Mouse (Mus musculus) ES-E14 (cell line): Measurements from ENCODE around the gene Ppp4r1. TPM values are rescaled to one million over a fixed set of nuclear protein-coding genes. Genes with fewer than 3 reads are reported as not detected.

ENCODE experiments used
- DNase-seq: peaks from one replicate; pipeline ENCODE4 v3.0.0-alpha.2; 2013; ENCODE audit warnings: low read depth, low spot score
- H3K27ac ChIP-seq: 2 replicates; pipeline ENCODE4 v1.5.1; 2012; ENCODE audit warnings: low read depth, mild to moderate bottlenecking, low read length, moderate library complexity, mixed read lengths; ENCODE audit not compliant: poor library complexity, insufficient read depth, severe bottlenecking
- H3K36me3 ChIP-seq: 2 replicates; pipeline ENCODE4 v1.6.1; 2012; ENCODE audit warnings: mild to moderate bottlenecking, low read length, moderate library complexity, mixed read lengths; ENCODE audit not compliant: control insufficient read depth, poor library complexity, insufficient read depth, severe bottlenecking
- H3K4me1 ChIP-seq, 2 experiments: fragments of 150-350 bp in 1 of 2; sonication (generic) in 1 of 2; 2 replicates each; pipeline ENCODE4 v1.6.1; 2012; ENCODE audit warnings: low read length in 2 of 2, mild to moderate bottlenecking in 1 of 2, mixed read lengths in 1 of 2; ENCODE audit not compliant: control insufficient read depth in 2 of 2, insufficient read depth in 2 of 2, poor library complexity in 1 of 2
- H3K4me3 ChIP-seq, 2 experiments: fragments of 150-350 bp in 1 of 2; sonication (generic) in 1 of 2; 2 replicates each; pipeline ENCODE4 v1.5.1; 2012; ENCODE audit warnings: low read length in 2 of 2, low read depth in 1 of 2, mild to moderate bottlenecking in 1 of 2, mixed read lengths in 1 of 2; ENCODE audit not compliant: insufficient read depth in 1 of 2, poor library complexity in 1 of 2, severe bottlenecking in 1 of 2
- H3K9ac ChIP-seq: 2 replicates; pipeline ENCODE4 v1.6.1; 2012; ENCODE audit warnings: low read depth, mild to moderate bottlenecking, low read length, mixed read lengths; ENCODE audit not compliant: poor library complexity, insufficient read depth, severe bottlenecking
- H3K9me3 ChIP-seq: fragments of 150-350 bp; sonication (generic); 2 replicates; pipeline ENCODE4 v1.6.1; 2012; ENCODE audit warnings: low read depth, mild to moderate bottlenecking, low read length; ENCODE audit not compliant: control insufficient read depth, insufficient read depth
- CHD2 ChIP-seq: IDR thresholded peaks from 2 replicates; pipeline ENCODE4 v1.6.1; 2014; ENCODE audit warnings: mild to moderate bottlenecking, low read depth, low read length, inconsistent platforms
- HCFC1 ChIP-seq: IDR thresholded peaks from 2 replicates; pipeline ENCODE4 v1.6.1; 2012; ENCODE audit warnings: low read length, inconsistent platforms, borderline replicate concordance; ENCODE audit not compliant: insufficient read depth
- MAFK ChIP-seq: IDR thresholded peaks from 2 replicates; pipeline ENCODE4 v1.6.1; 2014; ENCODE audit warnings: mild to moderate bottlenecking, low read depth, low read length, inconsistent platforms; ENCODE audit not compliant: insufficient read depth
- ZC3H11A ChIP-seq: IDR thresholded peaks from 2 replicates; pipeline ENCODE4 v1.6.1; 2012; ENCODE audit warnings: low read depth, mild to moderate bottlenecking, inconsistent platforms, low read length, borderline replicate concordance
- ZNF384 ChIP-seq: IDR thresholded peaks from 2 replicates; pipeline ENCODE4 v1.6.1; 2012; ENCODE audit warnings: low read depth, low read length, inconsistent platforms
- in situ Hi-C, 2 experiments: fragments of 600-800 bp; cut with MboI; formaldehyde crosslinking; loops; one replicate each; pipeline ENCODE4 v1.15.1; 2025; ENCODE audit warnings: low sequenced_read_pairs in 2 of 2, inconsistent platforms in 1 of 2; ENCODE audit not compliant: unreplicated experiment in 2 of 2
- total RNA-seq: library from RNA; depleted of rRNA; stranded (reverse); fragments of 300-350 nt; gene quantifications from 2 replicates; pipeline ENCODE4 v1.2.3, GENCODE M21; 2012

Gene Ppp4r1
- total RNA-seq, 1 experiment: 40.3 TPM

- Histone ChIP-seq H3K27ac (no peak overlapping the region), H3K9me3 (no peaks in the 10 kb centered on the region), H3K36me3 (peaks cover 36% of the 10 kb centered on the region), H3K9ac (no peak overlapping the region), H3K4me3 (no peak overlapping the region), H3K4me1 (no peaks in the 10 kb centered on the region)
- TF ChIP-seq HCFC1 (no peak), MAFK (no peak), ZNF384 (no peak), CHD2 (no peak), ZC3H11A (no peak)
- in situ Hi-C loops: no loop called here
- no peak for DNase-seq
Measured at GRCm38 (mm10) chr17:65813763-65814162, 31.4 kb downstream of the Ppp4r1 start.

GRCm38 (mm10) chr17:65820197-65820596 is 37.8 kb downstream of the Ppp4r1 start:
- Histone ChIP-seq H3K4me3 (no peak overlapping the region), H3K9ac (no peak overlapping the region), H3K9me3 (no peaks in the 10 kb centered on the region), H3K4me1 (no peaks in the 10 kb centered on the region), H3K36me3 (peaks cover 16% of the 10 kb centered on the region), H3K27ac (no peak overlapping the region)
- DNase-seq: no peak
- no peak for TF ChIP-seq ZC3H11A
- TF ChIP-seq MAFK: no peak
- TF ChIP-seq ZNF384: no peak
- TF ChIP-seq HCFC1: no peak
- TF ChIP-seq CHD2: no peak
- in situ Hi-C loops: no loop called here

DNA sequence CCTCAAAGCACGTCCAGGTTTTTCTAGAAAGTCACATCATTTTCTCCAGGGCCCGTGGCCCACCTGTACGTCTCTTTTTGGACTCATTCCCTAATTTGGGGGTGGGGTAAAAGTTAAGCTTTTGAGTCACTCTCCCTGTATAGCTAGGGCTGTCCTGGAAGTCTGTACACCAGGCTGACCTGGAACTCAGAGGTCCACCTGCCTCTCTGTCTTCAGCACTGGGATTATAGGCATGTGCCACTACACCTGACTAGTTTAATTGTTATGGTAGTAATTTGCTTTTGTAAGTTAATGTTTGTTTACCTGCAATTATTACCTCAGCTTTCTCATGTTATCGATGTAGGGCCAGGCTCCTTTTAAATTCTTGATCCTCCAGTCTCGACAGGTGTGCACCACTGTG is 40.0 kb downstream of the Ppp4r1 start:
- H3K9me3 ChIP-seq: no peaks in the 10 kb centered on the region
- H3K27ac ChIP-seq: no peak overlapping the region
- in situ Hi-C loops: no loop called here
- H3K4me1 ChIP-seq: no peaks in the 10 kb centered on the region; a peak in 1 of 4 replicates
- peaks cover 14% of the 10 kb centered on the region for H3K36me3 ChIP-seq
- TF ChIP-seq CHD2 (no peak), MAFK (no peak), ZNF384 (no peak)
- DNase-seq: no peak
- no peak overlapping the region for H3K9ac ChIP-seq
- no peak overlapping the region for H3K4me3 ChIP-seq

DNA sequence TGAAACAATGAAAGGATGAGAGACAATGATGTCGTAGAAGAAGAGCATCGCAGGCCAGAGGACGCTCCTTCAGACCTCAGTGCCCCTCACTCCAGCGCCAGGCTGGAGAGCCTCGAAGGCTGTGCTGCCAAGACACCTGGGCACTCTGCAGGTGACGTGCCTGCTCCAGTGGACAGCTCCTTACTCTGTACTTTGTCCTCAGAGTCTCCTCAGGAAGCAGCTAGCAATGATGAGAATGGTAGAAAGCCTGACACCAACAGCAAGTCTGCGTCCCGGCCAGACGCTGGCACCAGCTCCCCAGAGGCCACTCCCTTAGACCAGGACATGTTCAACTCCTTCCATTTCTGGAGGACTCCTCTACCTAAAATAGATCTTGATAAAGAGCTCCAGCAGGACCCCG is 41.9 kb downstream of the Ppp4r1 start:
- Histone ChIP-seq H3K36me3 (peaks cover 24% of the 10 kb centered on the region), H3K4me1 (no peaks in the 10 kb centered on the region; a peak in 1 of 4 replicates), H3K4me3 (no peak overlapping the region), H3K9me3 (no peaks in the 10 kb centered on the region), H3K9ac (no peak overlapping the region), H3K27ac (no peak overlapping the region)
- DNase-seq: no peak
- in situ Hi-C loops: no loop called here
- TF ChIP-seq CHD2 (no peak), ZNF384 (no peak), ZC3H11A (no peak), MAFK (no peak), HCFC1 (no peak)

GRCm38 (mm10) chr17:65826257-65826656 is 43.9 kb downstream of the Ppp4r1 start:
- Histone ChIP-seq H3K36me3 (peaks cover 33% of the 10 kb centered on the region), H3K9ac (no peak overlapping the region), H3K4me1 (no peaks in the 10 kb centered on the region; a peak in 1 of 4 replicates), H3K9me3 (no peaks in the 10 kb centered on the region), H3K4me3 (no peak overlapping the region), H3K27ac (peak overlapping the region; percentile 39; the same call in 1 of the 2 replicates)
- TF ChIP-seq MAFK: no peak
- TF ChIP-seq CHD2: no peak
- TF ChIP-seq HCFC1: no peak
- in situ Hi-C loops: no loop called here
- no peak for DNase-seq
